Mouse (Mus musculus) megakaryocyte, adult 5-6 weeks (primary cell): ENCODE results near the gene Mnd1. TPM values are rescaled to one million over a fixed set of nuclear protein-coding genes. Genes with fewer than 3 reads are reported as not detected.

Experiments used
- ATAC-seq: 2 replicates; pipeline ENCODE4 v1.8.0; 2016; ENCODE audit warnings: mild to moderate bottlenecking, inconsistent platforms; ENCODE audit not compliant: poor library complexity, severe bottlenecking
- total RNA-seq, 2 experiments: library from RNA; stranded (forward) in 1 of 2; stranded (reverse) in 1 of 2; fragments of 153-499, 151-499 nt in 1 of 2; fragments of 221-1000, 200-1000 nt in 1 of 2; gene quantifications; 2 replicates each; pipeline versions ENCODE4 v1.2.3 to v1.2.4; 2015 to 2017

Mnd1 gene
- total RNA-seq, 2 experiments from 2014 or later, result 5.8 to 7.4 TPM

DNA sequence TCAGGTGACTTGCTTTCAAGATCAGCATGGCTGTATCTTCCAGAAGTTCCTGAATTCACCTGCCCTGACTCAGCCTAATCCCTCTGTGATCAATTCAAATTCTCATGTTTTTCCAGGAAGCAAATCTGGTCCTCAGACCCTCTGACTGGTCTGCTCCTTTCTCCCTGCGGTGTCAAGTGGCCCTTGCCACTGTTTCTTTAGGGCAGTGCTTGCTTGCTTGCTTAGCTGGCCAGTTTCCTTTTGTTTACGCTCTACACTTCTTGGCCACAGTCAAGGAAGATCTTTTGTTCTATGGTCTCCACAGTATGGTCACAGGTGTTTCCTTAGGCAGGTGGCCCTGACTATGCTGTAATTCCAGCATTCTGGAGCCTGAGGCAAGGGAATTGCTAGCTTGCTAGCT, 52.0 kb downstream of the Mnd1 start:
- ATAC-seq, result no peak

DNA sequence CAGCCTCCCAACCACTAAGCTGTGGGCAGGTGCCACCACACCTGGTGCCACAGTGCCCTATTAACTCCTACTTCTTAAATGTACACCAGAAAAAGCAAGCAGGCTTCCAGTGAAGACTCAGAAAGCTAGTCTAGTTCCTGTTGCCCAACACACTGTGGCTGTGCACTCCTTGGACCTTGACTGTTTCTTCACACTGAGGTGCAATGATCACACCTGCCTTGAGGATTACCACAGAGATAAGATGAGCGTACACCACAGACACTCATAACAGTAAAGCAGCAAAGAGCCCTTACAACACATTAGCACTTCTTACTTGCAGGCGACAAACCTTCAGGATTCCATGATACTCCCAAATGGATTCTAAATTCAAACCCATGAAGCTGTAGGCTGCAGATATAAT, 62.7 kb downstream of the Mnd1 start:
- ATAC-seq, result peak; percentile 98

DNA sequence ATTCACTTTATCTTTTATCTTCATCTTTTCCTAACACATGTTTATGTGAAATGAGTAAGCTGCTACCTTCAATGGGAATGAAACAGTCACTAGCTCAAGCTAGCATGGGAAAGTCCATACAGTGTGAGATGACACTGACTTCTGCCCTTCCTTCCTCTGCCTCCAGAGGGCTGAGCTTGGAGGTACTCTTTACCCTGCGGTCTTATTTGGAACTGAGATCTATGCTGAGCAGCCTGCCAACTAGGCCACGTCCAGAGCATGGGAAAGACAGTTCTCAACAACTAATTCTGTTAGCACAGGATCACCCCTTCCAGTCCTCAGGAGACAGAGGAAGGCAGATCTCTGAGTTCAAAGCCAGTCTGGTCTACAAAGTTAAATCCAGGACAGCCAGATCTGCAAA, 64.6 kb downstream of the Mnd1 start:
- ATAC-seq, result peak; percentile 70

DNA sequence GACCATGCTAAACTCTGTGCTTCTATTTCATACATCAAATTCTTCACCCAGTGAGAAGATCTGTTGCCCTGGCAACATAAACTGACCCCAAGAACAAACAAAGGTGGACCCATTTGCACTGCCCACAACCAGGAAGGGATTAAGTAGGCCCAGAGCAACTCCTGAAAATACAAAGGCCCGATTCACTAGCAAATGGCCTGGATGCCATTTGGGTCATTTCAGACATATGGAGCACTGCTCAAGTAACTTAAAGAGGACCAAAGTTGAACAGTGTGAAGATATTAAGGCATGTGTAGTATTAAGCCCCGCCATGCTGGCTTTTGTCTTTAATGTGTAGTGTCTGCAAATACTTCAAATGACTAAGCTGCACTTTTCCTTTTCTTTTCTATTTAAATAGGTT, 68.7 kb downstream of the Mnd1 start:
- ATAC-seq, result no peak

DNA sequence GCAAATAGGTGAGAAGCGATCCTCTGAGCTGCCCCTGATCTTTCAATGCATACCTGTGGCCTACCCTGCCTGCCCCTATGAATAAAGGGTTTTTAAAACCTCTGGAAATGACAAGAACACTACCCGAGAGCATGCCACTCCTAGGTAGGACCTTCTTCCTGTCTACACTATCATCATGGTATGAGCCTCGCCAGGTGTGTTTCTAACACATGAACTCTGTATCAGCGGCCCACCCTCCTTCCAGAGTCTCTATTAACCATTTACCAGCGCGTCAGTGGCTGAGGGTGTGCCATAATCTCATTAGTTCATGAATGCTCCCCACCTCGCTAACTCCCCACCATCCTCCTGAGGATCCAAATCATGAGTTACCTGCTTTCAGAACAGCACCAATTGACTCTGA, 69.2 kb downstream of the Mnd1 start:
- no peak for ATAC-seq

DNA sequence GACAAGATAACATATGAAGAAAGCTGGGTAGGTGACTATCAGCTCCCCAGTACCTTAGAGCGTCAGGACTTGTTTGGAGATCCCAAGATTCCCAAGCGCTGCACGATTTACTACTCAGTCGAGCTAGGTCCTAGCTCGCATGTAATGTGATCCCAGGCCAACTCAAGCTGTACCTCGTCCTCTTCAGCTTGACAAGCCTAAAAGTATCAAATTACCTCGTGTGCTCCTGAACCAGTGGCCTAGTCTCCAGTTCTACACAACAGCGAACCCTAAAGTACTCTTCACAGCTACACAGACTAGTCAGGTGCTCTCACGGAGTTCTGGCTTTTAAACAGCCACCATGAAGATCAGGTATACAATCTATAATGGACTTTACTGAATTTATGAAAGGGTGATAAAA, 70.2 kb downstream of the Mnd1 start:
- ATAC-seq, result no peak

DNA sequence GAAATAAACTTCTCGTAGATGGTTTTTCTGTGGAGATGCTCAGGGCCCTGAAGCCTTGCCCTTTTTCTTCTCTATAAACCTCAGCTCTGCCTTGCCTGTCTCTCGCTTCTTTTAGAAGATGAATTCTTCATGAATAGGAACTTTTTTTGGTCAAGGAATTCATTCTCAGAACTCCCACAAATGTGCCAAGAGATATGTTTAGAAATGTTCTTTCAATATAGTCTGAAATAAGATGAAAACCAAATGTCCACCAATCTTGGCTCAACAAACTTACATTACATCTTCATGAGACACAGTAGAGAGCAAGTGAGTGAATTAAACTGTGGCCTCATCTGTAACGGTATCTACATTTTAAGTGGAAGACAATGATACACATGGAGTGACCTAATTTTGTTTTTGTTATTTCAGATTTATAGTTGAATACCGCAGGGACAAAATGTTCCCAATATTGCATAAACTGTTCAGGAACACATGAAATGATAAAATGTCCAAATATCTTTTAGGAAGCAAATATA, 74.3 kb downstream of the Mnd1 start:
- ATAC-seq, result no peak

DNA sequence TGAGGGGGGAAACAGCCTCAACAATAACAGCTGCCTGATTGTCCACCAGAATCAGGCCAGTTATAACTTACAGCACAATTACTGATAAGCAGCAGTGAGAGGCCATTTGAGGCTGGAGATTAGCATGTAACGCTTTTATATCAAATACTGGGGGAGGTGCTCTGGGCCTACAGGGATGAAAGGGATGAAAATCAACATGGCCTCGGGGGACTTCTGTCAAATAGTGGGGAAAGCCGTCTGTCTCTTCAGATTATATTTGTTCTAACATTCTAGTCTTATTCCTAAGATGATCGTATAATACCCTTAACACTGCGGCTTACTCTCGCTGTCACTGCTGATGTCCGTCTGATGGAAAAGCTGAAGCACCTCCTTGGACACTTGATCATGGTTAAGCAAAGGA, 75.5 kb downstream of the Mnd1 start:
- no peak for ATAC-seq

DNA sequence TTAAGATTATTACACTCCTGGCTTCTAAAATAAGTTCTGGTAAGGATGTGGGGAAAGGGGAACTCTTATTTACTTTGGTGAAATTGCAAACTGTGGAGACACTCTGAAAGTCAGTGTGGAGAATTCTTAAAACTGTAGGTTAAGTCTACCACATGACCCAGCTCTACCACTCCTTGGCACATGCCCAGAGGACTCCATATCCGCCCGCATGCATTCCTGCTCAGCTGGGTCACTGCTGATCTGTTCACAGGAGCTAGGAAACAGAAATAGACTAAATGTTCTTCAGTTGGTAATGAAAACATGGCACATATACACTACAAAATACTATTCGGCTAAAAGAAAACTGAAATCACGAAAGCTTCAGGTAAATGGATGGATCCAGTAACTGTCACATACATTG, 78.1 kb downstream of the Mnd1 start:
- no peak for ATAC-seq

DNA sequence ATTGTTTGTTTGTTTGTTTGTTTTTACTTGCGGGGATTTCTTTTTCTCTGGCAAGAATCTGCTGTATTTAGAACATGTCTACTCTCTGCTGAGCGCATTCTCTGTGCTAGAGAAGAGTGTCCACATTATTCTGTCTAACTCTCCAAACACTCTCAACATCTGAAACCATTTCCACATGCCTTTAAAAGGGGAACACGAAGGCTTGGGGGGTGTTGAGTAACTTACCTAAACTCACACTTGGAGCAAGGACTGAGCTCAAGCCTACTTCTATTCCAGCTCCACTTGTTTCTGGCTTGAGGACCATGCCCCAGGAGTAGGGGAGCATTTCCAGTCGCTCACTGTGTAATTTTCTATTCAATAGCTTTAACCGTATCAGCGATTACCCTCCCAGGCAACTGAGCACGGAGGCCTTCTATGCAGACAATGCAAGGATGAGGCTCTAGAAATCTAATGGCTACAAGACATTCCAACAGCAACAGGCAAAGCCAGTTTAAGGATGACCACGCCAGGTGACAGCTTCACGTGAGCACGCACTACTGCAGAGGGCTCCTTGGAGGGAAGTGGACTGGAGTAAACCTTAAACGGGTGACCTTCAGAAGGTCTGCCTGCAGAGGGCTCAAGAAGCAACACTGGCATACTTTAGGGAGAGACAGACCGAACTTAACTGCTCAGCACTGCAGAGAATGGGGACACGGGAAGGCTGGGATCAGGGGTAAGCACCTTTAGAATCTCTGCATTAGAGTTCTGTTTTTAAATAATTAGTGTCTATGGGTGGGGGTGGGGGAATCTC, 78.8 kb downstream of the Mnd1 start:
- peak; percentile 91 for ATAC-seq

DNA sequence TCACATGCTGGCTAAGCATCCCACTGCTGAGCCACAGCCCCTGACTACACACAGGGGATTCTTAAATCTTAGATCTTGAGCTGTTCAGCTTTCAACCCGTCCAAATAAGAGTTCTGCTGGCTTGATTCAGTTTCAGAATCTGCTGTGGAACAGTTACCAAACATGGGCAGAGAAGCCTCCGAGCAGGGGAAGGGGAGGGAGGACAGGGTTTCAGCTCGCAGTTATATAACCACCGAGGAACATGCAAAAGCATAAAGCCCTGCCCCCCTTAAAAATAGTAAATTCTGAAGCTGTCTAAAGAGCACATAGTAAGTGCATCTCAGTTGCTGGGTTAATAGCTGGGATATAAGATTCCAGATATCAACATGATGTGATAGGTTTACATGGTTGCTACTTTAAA, 80.1 kb downstream of the Mnd1 start:
- ATAC-seq, result no peak

DNA sequence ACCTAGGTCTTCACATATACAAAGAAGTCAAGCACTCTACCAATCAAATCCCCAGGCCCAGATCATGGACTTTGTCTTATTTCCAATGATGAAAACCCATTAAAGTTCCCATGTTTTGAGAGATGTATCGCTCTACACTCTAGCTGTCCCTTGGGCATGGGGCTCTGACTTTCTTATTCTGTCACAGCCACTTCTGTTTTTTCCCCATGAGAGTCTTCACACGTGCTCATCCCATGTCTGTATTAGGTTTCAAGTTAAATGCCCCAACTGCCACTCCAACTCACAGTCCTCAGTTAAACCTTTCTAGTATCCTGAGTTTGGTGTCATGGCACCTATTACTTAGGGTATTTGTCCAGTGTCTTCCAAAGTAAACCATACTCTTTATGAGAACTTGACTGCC, 80.8 kb downstream of the Mnd1 start:
- no peak for ATAC-seq

DNA sequence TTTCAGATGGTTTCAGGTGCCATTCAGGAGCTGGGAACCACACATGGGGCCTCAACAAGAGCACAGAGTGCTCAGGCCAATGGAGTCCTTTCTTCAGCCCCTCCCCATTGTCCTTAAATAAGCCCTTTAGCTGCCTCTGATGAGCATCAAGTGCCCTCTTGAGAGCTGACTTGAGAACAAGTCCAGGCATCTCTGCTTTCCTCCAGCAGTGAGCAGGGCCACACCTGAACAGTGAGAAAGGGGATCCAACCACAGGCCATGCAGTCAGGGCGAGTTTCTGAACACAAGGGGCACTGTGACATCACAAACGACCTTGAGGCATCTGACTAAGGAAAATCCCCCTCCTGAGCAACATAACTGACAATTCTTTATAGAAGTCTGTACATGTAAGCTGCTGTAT, 83.9 kb downstream of the Mnd1 start:
- no peak for ATAC-seq

DNA sequence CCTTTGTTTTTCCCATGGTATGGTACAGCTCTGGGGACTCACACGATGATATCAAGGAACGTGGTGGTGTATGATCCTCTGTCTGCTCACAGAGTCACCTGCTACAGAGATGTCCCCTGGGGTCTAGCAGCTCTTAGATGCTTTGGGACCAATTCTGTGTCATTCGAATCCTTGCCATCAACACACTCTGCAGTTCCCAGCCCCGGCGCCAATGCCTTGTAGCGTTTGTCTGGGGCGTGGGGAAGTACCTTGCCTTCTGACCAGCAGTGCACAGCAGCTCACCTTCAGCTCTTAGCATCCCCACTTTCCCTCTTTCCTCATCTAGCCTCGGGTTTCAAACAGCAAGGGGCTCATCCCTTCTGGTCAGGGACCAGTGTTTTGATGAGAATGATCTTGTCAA, 84.8 kb downstream of the Mnd1 start:
- ATAC-seq, result no peak

DNA sequence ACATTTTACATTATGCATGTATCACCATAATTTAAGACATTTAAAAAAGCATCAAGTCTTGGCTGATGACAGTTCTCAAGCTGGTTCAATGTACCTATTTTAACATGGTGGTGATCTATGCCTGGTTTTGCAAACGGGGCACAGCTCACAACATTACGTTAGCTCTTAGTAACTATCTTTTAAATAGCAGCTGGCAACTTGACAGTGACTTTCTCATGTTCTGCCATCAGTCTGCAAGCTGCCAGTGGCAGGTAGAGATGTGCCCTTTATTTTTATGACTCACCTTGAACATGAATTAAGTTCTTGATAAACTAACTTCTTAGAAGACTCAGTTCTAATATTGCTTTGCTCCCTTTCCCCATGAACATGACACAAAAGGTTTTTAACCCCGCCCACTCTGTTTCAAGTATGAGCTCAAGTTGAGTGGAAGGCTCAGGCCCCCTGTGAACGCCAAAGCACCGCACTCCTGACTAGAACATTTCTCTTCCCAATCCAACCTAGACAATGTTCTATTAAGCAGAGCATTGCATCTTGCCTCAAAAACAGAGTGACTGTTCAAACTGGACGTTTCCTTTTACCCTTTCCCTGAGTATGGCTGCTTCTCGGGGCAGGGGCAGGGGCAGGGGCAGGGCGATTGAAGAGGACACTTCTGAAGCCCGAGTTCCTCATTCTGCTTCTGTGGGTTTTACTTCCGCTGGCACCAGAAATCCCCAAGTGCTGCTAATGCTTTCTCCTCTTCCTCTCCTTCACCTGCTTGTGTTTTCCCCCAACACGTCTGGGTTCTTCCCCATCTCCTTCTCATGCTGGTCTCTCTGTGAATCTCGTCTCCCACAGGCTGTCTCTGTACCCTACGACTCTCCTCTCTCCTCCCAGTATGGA, 86.5 kb downstream of the Mnd1 start:
- ATAC-seq, result peak; percentile 97

DNA sequence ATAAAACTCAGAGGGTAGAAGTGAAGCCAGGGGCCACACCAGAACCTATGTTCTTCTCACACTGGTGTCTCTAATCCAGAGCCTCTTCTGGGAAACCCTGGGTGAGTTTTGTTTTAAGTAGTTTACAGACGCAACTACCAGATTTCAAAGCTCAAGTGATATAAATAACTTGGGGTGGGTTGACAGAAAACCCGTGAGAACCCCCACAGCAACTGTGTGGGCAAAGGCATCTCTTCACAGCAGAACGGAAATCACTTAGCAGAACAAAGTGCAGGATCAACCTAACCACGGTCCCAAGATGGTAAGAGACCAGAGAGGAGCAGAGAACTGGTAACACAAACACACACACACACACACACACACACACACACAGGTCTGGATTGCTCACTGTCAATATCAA, 89.8 kb downstream of the Mnd1 start:
- ATAC-seq, result no peak

DNA sequence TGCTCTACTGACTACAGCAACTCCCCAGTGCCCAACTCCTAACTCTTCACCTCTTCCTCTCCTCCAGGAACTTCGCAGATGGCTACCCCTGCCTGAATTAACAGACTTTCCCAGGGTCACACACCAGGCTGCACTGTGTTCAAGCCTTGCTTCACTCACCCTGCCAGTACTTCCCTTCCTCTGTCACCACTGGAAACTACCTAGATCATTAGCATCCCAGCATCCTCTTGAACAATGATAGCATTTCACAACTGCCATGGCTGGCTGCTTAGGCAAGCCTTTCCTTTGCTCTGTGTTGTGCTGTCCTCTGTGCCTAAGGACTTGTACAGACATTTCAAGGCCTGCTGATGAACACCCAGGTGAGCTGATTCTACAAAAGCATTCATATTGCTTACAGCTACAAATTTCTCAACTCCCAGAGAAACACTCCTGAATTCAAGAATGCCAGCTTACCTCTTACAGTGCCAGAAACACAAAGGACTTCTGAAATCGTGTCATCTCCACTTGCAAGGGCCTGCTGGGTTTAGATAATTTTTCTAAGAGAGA, 92.1 kb downstream of the Mnd1 start:
- peak; percentile 98 for ATAC-seq

DNA sequence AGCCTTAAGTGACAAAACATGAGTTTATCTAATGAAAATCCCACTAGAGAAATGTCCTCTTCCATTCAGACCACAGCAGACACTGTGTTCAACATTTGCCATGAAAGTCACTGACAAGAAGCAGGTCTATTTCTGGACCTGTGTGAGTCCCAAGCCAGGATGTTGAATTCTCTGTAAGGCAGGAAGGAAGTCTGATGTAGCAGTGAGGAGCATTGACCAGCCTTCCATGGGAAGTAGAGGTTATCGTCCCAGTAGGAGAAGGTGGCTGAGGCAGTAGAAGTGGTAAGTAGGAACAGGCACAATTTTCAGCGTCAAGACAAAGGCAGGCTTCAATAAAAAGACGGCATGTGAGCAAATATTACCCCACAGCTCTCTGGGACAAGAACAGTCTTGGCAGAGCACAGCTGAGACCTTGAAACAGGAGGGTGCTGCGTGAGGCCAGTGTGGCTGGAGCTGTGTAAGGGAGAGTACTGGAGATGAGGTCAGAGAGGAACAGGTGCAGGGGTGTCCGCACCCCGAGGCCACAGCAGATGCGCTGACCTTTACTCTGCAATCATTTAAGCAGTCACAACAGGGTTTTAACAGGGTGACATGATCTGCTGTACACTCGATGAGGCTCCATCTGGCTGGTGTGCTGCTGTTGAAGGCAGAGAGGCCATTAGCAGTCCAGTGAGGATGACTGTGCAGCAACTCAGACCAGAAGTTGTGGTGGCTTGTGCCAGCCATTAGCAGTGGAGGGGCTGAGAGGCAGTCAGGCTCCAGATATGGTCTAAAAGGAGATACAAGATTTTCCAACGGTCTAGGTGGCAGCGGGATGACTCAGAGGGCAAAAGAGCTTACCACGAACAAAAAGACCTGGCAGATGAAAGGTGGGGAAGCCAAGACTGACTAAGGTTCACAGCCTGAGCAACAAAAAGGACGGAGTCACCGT, 93.8 kb downstream of the Mnd1 start:
- ATAC-seq, result 0 out of 2 replicates have a peak, but pooled peaks have one; percentile 8

DNA sequence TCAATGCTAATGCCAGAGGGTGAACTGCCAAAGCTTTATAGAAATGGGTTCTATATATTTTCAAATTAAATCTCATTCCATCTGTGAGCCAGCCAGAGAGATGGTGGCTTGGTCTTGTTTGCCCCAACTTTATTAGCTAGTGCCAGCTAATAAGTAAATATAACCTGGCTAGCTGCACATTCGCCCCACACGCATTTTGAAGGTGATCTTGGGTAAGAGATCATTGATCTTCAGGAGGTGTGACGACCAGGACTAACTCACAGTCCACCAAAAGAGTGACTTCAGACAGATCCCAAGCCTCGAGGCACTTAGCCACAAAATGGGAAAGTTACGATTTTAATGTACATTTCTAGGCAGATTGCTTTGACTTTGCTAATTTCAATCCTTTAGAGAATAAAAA, 94.6 kb downstream of the Mnd1 start:
- ATAC-seq, result no peak

DNA sequence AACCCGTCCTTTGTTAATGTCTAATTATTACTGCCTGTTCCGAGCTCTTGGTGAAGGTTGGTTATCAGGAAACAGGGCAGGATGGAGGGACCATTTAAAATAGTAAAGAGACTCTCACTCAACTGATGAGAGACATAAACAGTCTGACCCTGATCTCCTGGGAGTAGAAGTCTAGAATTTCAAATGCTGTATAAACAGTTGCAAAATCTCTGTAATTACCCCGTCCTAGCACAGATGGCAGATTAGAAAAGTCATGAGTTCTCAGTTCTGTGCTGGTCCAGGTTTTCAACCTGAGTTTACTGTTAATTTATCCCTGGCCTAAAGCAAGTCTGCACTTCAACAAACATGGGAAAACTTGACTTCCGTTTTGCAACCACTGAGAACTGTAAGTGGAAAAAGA, 95.5 kb downstream of the Mnd1 start:
- ATAC-seq, result no peak

DNA sequence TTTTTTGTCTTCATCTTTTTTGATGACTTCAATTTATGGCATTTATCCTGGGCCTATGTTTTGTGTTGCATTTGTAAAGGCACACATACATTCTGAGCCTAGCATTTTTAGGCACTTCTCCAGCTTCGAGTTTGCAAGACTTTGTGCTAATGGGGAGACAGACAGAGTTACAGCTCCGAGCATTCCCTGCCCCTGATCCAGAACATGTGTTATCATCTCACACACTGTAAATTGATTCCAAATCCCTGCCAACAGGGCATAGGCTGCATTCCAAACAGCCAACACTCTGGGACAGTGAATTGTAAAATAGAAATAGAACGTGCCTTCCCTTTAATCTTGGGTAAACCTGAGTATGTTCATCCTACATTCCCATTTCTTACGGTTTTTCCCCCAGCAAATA, 95.9 kb downstream of the Mnd1 start:
- ATAC-seq, result no peak
